Mouse (Mus musculus): Measurements from ENCODE around the gene Tsr3. TPM values are rescaled to one million over a fixed set of nuclear protein-coding genes. Genes with fewer than 3 reads are reported as not detected.
"Not testable (repeated sequence)": the region's sequence is repeated elsewhere in the genome, so short reads cannot be mapped to it uniquely, and the experiment has no call there.

Tsr3 gene
- polyA plus RNA-seq, 1 experiment from 2014 or later = 25.3 TPM

GRCm38 (mm10) chr17:25219492-25220295 lies 20.3 kb upstream of the Tsr3 start:
- Histone ChIP-seq H3K27ac (replicated peaks in 1 of 2; ENCODE audit: control insufficient read depth in 1 of 2, insufficient read depth in 1 of 2, low read depth in 2 of 2, low read length in 2 of 2) (no peak overlapping the region), H3K4me1 (ENCODE audit: control insufficient read depth in 2 of 2, insufficient read depth in 2 of 2, low read length in 2 of 2) (peaks cover 2 to 13% of the 10 kb centered on the region in 2 experiments; a peak in 3 of 4 replicates), H3K9ac (ENCODE audit: low read length) (no peak overlapping the region), H3K4me2 (ENCODE audit: low read length) (no peak overlapping the region), H3K36me3 (ENCODE audit: control insufficient read depth, insufficient read depth, low read length) (peaks cover 42% of the 10 kb centered on the region), H3K27me3 (ENCODE audit: control insufficient read depth, insufficient read depth, low read length) (no peaks in the 10 kb centered on the region), H3K9me3 (ENCODE audit: control insufficient read depth, low read length) (no peaks in the 10 kb centered on the region), H3K4me3 (ENCODE audit: control insufficient read depth in 1 of 2, insufficient read depth in 1 of 2, low read depth in 1 of 2, low read length in 2 of 2) (no peak overlapping the region)
- ATAC-seq (ENCODE audit: insufficient number of reproducible peaks, insufficient read depth, low FRiP score, low read depth) = no peak
- WGBS = 88% methylated on average over 15 of the region's 15 CpGs

- H3K36me3 ChIP-seq (ENCODE audit: control insufficient read depth, insufficient read depth, low read length) = peaks cover 35% of the 10 kb centered on the region
- no peak overlapping the region for H3K27ac ChIP-seq (replicated peaks in 1 of 2; ENCODE audit: control insufficient read depth in 1 of 2, insufficient read depth in 1 of 2, low read depth in 2 of 2, low read length in 2 of 2)
- H3K4me2 ChIP-seq (ENCODE audit: low read length) = no peak overlapping the region
- 70% methylated on average over 1 of the region's 1 CpGs for WGBS
- H3K9ac ChIP-seq (ENCODE audit: low read length) = no peak overlapping the region
- ATAC-seq (ENCODE audit: insufficient number of reproducible peaks, insufficient read depth, low FRiP score, low read depth) = no peak
- no peak overlapping the region for H3K4me3 ChIP-seq (ENCODE audit: control insufficient read depth in 1 of 2, insufficient read depth in 1 of 2, low read depth in 1 of 2, low read length in 2 of 2)
- H3K9me3 ChIP-seq (ENCODE audit: control insufficient read depth, low read length) = no peaks in the 10 kb centered on the region
- H3K4me1 ChIP-seq (ENCODE audit: control insufficient read depth in 2 of 2, insufficient read depth in 2 of 2, low read length in 2 of 2) = peaks cover 2 to 13% of the 10 kb centered on the region in 2 experiments; a peak in 3 of 4 replicates
- H3K27me3 ChIP-seq (ENCODE audit: control insufficient read depth, insufficient read depth, low read length) = no peaks in the 10 kb centered on the region
Observed at GRCm38 (mm10) chr17:25220746-25221145, 19.2 kb upstream of the Tsr3 start.

GRCm38 (mm10) chr17:25221821-25222503 lies 18.0 kb upstream of the Tsr3 start:
- no peak overlapping the region for H3K27ac ChIP-seq (replicated peaks in 1 of 2; ENCODE audit: control insufficient read depth in 1 of 2, insufficient read depth in 1 of 2, low read depth in 2 of 2, low read length in 2 of 2)
- peak; percentile 58; the same call in 1 of the 2 replicates for ATAC-seq (ENCODE audit: insufficient number of reproducible peaks, insufficient read depth, low FRiP score, low read depth)
- 2% methylated on average over 17 of the region's 30 CpGs for WGBS

GRCm38 (mm10) chr17:25222504-25222940 lies 17.4 kb upstream of the Tsr3 start:
- WGBS = 13% methylated on average over 13 of the region's 28 CpGs
- ATAC-seq (ENCODE audit: insufficient number of reproducible peaks, insufficient read depth, low FRiP score, low read depth) = peak; percentile 62
- peaks cover 2 to 13% of the 10 kb centered on the region in 2 experiments; a peak in 3 of 4 replicates for H3K4me1 ChIP-seq (ENCODE audit: control insufficient read depth in 2 of 2, insufficient read depth in 2 of 2, low read length in 2 of 2)
- peak overlapping the region; percentile 1 to 45; a peak in 3 of 4 replicates for H3K4me3 ChIP-seq (ENCODE audit: control insufficient read depth in 1 of 2, insufficient read depth in 1 of 2, low read depth in 1 of 2, low read length in 2 of 2)
- peaks cover 28% of the 10 kb centered on the region for H3K36me3 ChIP-seq (ENCODE audit: control insufficient read depth, insufficient read depth, low read length)
- not testable (repeated sequence) for H3K27me3 ChIP-seq (ENCODE audit: control insufficient read depth, insufficient read depth, low read length); H3K9ac ChIP-seq (ENCODE audit: low read length); H3K9me3 ChIP-seq (ENCODE audit: control insufficient read depth, low read length); H3K27ac ChIP-seq (replicated peaks in 1 of 2; ENCODE audit: control insufficient read depth in 1 of 2, insufficient read depth in 1 of 2, low read depth in 2 of 2, low read length in 2 of 2)
- peak overlapping the region; percentile 84 for H3K4me2 ChIP-seq (ENCODE audit: low read length)

More at GRCm38 (mm10) chr17:25221821-25222503, 18.0 kb upstream of the Tsr3 start:
- no peaks in the 10 kb centered on the region for H3K9me3 ChIP-seq (ENCODE audit: control insufficient read depth, low read length)
- peak overlapping the region; percentile 64 for H3K9ac ChIP-seq (ENCODE audit: low read length)
- H3K4me1 ChIP-seq (ENCODE audit: control insufficient read depth in 2 of 2, insufficient read depth in 2 of 2, low read length in 2 of 2) = peaks cover 2 to 13% of the 10 kb centered on the region in 2 experiments; a peak in 3 of 4 replicates
- peaks cover 28% of the 10 kb centered on the region for H3K36me3 ChIP-seq (ENCODE audit: control insufficient read depth, insufficient read depth, low read length)
- H3K4me2 ChIP-seq (ENCODE audit: low read length) = peak overlapping the region; percentile 84
- no peaks in the 10 kb centered on the region for H3K27me3 ChIP-seq (ENCODE audit: control insufficient read depth, insufficient read depth, low read length)
- peak overlapping the region; percentile 45 to 56 for H3K4me3 ChIP-seq (ENCODE audit: control insufficient read depth in 1 of 2, insufficient read depth in 1 of 2, low read depth in 1 of 2, low read length in 2 of 2)

- H3K36me3 ChIP-seq (ENCODE audit: control insufficient read depth, insufficient read depth, low read length) = peaks cover 23% of the 10 kb centered on the region
- H3K9ac ChIP-seq (ENCODE audit: low read length) = 0 out of 2 replicates have a peak overlapping the region, but pooled peaks have one; percentile 11
- H3K4me1 ChIP-seq (ENCODE audit: control insufficient read depth in 2 of 2, insufficient read depth in 2 of 2, low read length in 2 of 2) = peaks cover 2 to 13% of the 10 kb centered on the region in 2 experiments; a peak in 3 of 4 replicates
- H3K27me3 ChIP-seq (ENCODE audit: control insufficient read depth, insufficient read depth, low read length) = no peaks in the 10 kb centered on the region
- H3K9me3 ChIP-seq (ENCODE audit: control insufficient read depth, low read length) = no peaks in the 10 kb centered on the region
- WGBS = 48% methylated on average over 6 of the region's 6 CpGs
- H3K4me2 ChIP-seq (ENCODE audit: low read length) = peak overlapping the region; percentile 84
- H3K4me3 ChIP-seq (ENCODE audit: control insufficient read depth in 1 of 2, insufficient read depth in 1 of 2, low read depth in 1 of 2, low read length in 2 of 2) = peak overlapping the region in 1 of 2 experiments; percentile 20; a peak in 1 of 4 replicates
- no peak overlapping the region for H3K27ac ChIP-seq (replicated peaks in 1 of 2; ENCODE audit: control insufficient read depth in 1 of 2, insufficient read depth in 1 of 2, low read depth in 2 of 2, low read length in 2 of 2)
- no peak for ATAC-seq (ENCODE audit: insufficient number of reproducible peaks, insufficient read depth, low FRiP score, low read depth)
Observed at GRCm38 (mm10) chr17:25222951-25223601, 16.9 kb upstream of the Tsr3 start.

GRCm38 (mm10) chr17:25224586-25225222 lies 15.3 kb upstream of the Tsr3 start:
- Histone ChIP-seq H3K27ac (replicated peaks in 1 of 2; ENCODE audit: control insufficient read depth in 1 of 2, insufficient read depth in 1 of 2, low read depth in 2 of 2, low read length in 2 of 2) (no peak overlapping the region), H3K36me3 (ENCODE audit: control insufficient read depth, insufficient read depth, low read length) (peaks cover 24% of the 10 kb centered on the region), H3K27me3 (ENCODE audit: control insufficient read depth, insufficient read depth, low read length) (no peaks in the 10 kb centered on the region), H3K4me2 (ENCODE audit: low read length) (no peak overlapping the region; the same call in 1 of the 2 replicates), H3K9ac (ENCODE audit: low read length) (no peak overlapping the region), H3K4me3 (ENCODE audit: control insufficient read depth in 1 of 2, insufficient read depth in 1 of 2, low read depth in 1 of 2, low read length in 2 of 2) (no peak overlapping the region), H3K4me1 (ENCODE audit: control insufficient read depth in 2 of 2, insufficient read depth in 2 of 2, low read length in 2 of 2) (peaks cover 2 to 13% of the 10 kb centered on the region in 2 experiments; a peak in 3 of 4 replicates), H3K9me3 (ENCODE audit: control insufficient read depth, low read length) (no peaks in the 10 kb centered on the region)
- ATAC-seq (ENCODE audit: insufficient number of reproducible peaks, insufficient read depth, low FRiP score, low read depth) = no peak
- WGBS = 90% methylated on average over 7 of the region's 7 CpGs

- WGBS = 88% methylated on average over 4 of the region's 4 CpGs
- no peak for ATAC-seq (ENCODE audit: insufficient number of reproducible peaks, insufficient read depth, low FRiP score, low read depth)
- peaks cover 29% of the 10 kb centered on the region for H3K36me3 ChIP-seq (ENCODE audit: control insufficient read depth, insufficient read depth, low read length)
Observed at GRCm38 (mm10) chr17:25225659-25226058, 14.3 kb upstream of the Tsr3 start.

More at GRCm38 (mm10) chr17:25225659-25226058, 14.3 kb upstream of the Tsr3 start:
- Histone ChIP-seq H3K9ac (ENCODE audit: low read length) (no peak overlapping the region), H3K27ac (replicated peaks in 1 of 2; ENCODE audit: control insufficient read depth in 1 of 2, insufficient read depth in 1 of 2, low read depth in 2 of 2, low read length in 2 of 2) (no peak overlapping the region), H3K4me3 (ENCODE audit: control insufficient read depth in 1 of 2, insufficient read depth in 1 of 2, low read depth in 1 of 2, low read length in 2 of 2) (no peak overlapping the region), H3K4me1 (ENCODE audit: control insufficient read depth in 2 of 2, insufficient read depth in 2 of 2, low read length in 2 of 2) (peaks cover 2 to 13% of the 10 kb centered on the region in 2 experiments; a peak in 3 of 4 replicates), H3K9me3 (ENCODE audit: control insufficient read depth, low read length) (no peaks in the 10 kb centered on the region), H3K4me2 (ENCODE audit: low read length) (no peak overlapping the region), H3K27me3 (ENCODE audit: control insufficient read depth, insufficient read depth, low read length) (no peaks in the 10 kb centered on the region)
